Mouse (Mus musculus) brain, embryonic 14.5 days (tissue): Measurements from ENCODE around the gene Myo1f.

Source experiments
- CTCF ChIP-seq: fragments of 200-500 bp; IDR thresholded peaks from 2 replicates; pipeline ENCODE4 v1.5.1; 2012; ENCODE audit warnings: inconsistent platforms, mild to moderate bottlenecking, moderate library complexity, borderline replicate concordance; ENCODE audit not compliant: insufficient read depth, insufficient read length; ENCODE audit errors: extremely low read depth
- POLR2A ChIP-seq: fragments of 200-500 bp; IDR thresholded peaks from 2 replicates; pipeline ENCODE4 v1.6.1; 2012; ENCODE audit warnings: mild to moderate bottlenecking, inconsistent platforms, borderline replicate concordance; ENCODE audit not compliant: poor library complexity, insufficient read depth, insufficient read length, severe bottlenecking; ENCODE audit errors: extremely low read depth

GRCm38 (mm10) chr17:33607273-33607672, 51.8 kb downstream of the Myo1f start:
- TF ChIP-seq POLR2A (no peak), CTCF (no peak)
